Mouse (Mus musculus) WW6 (cell line): ENCODE measurements around the gene Sumf1.

ENCODE experiments used
- DNase-seq: peaks from one replicate; pipeline ENCODE4 v3.0.0-alpha.2; 2013; ENCODE audit warnings: low read depth, low spot score

Sumf1 gene

DNA sequence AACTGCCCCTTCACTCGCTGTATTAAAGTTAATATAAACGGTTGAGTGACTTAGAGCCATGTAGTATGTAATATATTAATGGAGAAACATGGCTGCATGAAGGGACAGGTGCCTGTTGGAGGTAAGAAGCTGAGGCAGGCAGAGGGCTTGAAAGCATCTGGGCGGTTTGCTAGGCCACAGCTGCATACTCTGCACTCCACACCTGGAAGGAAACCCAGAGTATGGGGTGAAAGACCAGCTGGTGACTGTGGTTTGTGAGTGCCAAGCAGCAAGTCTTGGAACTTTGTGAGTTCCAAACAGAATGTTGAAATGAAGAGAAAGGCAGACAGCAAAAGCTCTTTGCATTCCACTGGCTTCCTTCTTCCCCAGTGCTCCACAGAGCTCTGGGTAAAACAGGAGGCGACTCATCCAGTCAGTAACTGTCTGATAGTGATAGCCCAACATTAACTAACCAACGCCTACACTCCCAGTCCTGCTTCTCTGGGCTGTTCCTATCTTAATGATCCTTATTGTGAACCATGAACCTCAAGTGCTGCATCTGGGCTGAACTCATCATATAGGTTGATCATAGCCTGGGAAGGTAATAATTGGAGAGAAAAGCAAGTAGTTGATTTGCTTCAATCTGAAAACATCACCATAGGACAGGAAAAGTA lies 21.7 kb upstream of the Sumf1 start:
- DNase-seq, result no peak

DNA sequence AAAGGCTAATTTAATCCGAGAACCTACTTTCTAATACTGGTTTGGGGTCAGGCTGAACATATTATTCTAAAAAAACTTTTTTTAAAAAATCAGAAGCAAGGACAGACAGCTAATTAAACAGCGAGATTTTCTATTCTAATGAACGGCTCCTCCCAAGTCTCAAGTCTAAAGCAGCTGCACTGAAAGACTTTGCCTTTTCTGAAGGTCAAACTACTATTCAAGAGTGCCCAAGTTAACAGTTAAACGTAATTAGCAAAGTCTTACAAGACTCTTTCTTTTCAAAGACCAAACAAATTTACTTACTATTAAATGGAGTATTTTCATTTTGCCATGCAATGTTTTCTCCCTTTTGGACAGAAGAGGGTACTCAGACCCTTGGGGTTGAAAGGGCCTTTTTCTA lies 20.8 kb upstream of the Sumf1 start:
- no peak for DNase-seq

DNA sequence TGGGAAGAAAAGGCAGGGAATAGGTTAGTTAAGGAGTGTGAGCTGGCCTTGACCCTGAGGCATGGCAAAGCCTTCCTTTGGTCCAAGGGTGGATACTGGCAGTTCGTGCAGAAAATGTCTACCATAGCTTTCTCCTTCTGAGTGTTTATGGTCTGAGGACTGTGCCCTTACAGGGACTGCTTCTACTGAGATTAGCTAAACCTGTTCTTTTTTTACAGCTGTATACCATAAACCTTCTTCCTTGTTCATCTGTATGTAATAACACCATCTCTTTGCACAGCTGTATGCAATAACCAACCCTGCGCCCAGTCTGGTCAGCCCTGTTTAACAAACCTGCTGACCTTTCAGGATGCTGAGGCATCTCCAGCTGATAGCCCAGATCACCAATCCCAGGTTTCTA lies 18.9 kb upstream of the Sumf1 start:
- DNase-seq, result no peak

DNA sequence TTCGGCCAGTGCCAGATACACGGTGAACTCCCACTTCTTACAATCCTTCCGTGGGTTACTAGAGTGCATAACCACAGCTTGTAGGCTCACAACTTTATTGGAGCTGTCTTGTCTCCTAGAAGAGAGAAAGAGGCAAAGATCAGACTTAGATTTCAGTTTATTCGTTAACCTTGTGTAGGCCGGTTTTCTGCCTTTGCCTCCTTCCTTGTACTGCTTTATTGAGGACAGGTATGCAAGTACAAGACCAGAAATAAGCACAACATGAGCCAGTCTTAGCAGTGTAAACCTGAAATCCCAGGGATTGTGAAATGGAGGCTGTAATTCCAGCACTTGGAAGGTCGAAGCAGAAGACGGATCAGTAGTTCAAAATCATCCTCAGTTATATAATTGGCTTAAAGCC lies 12.9 kb upstream of the Sumf1 start:
- no peak for DNase-seq

DNA sequence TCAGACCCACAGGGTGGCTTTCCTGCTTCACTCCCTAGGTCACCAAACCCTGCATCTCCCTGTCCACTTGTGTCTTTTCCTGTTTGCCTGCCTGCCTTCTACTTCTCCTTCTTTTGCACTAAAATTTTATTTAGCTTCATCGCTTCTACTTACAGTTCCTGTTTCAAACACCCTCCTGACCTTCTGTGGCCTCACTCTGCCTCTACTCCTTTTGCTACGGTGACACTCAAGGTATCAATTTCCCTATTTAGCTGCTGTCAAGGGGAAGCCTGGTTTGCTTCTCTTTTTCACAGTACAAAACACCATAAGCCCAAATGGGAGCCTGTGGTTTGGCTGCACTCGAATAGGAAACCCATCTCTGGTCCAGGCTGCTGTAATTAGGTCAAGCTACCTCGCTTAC lies 11.7 kb upstream of the Sumf1 start:
- no peak for DNase-seq

DNA sequence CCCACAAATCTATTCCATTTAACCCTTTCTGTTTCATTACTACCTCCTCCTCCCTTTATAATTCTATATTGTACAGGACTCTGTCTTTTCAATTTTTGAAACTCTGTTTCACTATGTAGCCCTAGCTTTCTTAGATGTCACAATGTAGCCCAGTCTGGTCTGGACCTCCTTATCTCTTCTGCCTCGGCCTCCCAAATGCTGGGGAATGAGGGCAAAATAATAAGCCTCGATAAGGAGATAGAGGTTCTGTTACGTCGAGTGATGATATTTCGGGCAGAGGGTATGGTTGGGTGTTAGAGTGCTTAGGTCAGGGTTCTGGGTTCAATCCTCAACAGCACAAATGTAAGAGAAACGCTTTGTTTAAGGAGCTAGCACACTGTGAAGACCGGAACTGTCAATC lies 11.3 kb upstream of the Sumf1 start:
- no peak for DNase-seq

DNA sequence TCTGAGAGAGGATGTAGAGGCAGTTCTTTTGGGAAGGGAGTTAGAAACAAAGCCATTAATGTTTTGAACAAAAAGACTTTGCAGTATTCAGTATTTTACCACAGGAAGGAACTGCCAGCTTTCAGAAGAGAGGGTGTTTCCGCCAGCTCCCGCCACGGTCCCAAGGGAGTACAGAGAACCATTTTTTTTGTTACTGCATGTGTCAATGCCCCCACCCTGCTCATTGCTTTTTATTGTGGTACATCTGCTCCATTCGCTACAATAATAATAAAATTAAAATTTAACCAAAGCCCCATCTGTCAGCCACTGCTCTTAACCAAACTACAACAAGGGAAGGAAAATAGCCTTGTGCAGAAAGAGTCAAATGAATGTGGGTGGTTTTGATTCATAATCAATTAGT lies 7.2 kb upstream of the Sumf1 start:
- DNase-seq, result no peak

DNA sequence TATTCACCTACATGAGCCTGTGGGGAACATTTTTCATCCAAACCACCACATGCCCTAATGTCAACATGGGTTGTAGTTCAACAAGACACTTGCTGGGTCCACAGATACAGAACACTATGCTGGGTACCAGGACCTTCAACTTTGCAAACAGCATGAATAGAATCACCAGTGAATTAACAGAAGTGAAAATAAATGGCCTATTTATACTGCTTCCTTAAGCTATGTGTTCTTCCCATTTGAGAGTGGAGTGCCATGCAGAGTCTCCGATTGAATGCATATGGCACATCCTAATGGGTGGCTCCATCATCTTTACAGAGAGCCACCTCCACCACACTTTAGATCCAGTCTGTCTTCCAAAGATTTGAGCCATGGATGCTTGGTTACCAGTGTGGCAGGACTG lies 5.3 kb upstream of the Sumf1 start:
- no peak for DNase-seq

DNA sequence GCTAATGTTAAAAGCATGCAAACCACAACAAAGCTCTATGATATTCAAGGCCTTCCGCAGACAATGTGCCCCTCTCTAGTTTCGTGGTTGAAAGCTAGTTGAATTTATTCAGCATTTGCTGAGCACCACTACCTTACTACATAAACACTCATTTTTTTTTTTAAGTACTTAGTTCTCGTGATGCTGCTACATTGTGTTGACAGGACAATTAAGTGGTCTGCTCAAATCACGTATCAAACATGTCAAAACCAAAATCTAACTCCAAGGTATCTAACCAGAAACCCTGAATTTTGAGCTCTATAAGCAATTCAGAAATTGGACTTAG lies 265 bp upstream of the Sumf1 start:
- DNase-seq, result no peak

DNA sequence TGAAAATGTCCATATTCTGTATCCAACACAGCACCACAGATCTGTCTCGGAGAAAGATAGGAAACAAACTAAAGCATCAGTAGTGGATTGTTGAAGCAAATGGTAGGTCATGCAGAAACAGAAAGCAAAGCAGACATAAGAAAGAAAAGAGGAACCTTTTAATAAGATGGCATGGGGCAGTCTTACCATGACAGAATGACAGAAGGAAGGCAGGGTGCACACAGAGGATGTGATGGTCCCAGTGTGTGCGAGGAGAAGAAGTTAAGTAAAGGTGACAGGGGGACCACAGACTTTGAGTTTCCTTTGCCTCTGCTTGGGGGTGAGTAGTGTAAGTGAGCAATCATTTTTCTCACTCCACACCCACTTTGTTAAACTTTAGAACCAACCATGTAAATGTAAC lies 6.3 kb downstream of the Sumf1 start:
- DNase-seq, result no peak

DNA sequence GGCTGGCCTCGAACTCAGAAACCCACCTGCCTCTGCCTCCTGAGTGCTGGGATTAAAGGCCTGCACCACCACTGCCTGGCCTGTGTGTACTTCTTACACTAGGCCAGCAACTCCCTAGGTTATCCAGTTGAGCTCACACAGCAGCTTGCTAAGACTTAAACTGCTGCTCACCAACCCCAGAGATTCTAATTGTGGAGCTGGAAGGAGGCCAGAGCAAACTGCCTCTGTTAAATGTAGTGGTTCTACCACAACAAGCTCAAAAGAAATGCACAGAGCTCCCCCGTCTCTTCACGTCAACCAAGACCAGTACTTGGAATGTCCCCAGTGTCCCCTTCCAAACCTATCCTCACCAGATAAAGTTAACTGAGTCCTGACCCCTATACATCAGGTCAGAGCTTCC lies 11.2 kb downstream of the Sumf1 start:
- no peak for DNase-seq

DNA sequence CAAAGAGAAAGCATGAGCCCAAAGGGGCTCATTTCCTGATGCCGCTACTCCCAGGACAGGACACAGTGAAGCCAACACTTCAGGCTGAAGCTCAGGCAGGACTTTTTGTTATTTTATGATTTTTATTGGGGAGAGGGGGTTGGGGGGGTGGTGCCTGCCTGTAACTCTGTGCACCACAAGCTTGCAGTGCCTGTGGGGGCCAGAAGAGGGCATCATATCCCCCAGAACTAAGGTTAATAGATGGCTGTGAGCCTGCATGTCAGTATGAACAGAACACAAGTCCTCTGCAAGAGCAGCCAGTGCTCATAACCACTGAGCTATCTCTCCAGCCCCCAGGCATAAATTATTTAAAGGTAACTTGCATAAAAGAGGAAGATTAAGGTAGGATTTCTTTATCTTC lies 13.2 kb downstream of the Sumf1 start:
- DNase-seq, result no peak

DNA sequence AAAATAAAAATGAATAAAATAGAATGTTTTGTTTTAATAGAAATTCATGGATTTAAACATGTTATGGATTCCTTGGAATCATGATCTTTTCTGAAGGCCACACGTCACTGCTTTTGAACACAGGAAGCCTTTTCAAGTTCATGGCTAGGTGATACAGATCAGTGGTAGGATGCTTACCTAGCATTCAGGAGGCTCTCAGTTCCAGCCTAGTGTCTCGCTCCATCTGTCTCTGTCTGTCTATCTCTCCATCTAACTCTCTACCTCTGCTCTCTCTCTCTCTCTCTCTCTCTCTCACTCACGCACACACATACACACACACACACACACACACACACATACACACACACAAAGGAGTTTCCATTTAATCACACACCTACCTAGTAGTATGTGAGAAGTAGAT lies 15.9 kb downstream of the Sumf1 start:
- no peak for DNase-seq

DNA sequence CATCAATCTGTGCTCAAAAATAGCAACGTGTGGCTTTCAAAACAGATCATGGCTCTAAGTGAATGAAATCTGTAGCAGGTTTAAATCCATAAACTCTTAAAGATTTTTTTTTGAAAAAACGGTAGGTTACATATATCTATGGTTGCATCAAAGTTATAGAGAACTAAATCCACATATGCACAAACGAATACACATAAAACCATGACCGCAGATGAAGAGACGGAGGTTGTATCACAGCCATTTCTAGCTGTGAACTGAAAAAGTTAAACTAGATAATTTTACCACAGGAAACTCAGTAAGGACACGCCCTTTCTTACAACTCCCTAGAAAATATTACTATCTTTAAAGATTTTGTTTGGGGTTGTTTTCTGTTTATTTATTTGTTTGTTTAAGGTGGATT lies 16.7 kb downstream of the Sumf1 start:
- no peak for DNase-seq

DNA sequence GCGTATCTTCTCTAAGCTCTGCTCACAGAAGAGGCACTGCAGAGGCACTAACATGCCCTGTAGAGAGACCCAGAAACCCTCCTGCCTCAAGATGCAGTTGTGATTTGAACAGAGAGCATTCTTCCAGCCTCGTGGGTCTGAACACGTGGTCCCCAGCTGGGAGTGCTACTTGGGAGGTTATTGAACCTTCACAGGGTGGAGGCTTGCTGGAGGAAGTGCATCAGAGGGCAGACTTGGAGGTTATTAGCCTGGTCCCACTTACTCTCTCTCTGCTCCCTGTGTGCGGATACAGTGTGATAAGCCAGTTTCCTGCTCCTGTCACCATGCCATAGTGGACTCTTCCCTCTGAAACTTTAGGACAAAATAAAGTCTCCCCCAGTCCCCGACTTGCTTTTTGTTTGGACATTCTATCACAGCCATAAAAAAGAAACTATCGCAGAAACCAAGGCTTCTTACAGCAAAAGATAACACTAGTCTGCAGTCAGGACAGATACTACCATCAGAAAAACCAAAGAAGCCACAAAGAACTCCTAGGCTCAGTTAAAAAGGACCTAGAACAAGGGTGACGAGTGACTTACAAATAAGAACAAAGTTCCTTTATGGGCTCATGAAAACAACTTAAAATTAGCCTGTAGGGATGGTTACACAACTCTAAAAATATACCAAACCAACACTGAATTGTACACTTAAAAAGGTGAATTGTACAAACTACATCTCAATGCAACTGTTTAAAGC lies 17.3 kb downstream of the Sumf1 start:
- no peak for DNase-seq

DNA sequence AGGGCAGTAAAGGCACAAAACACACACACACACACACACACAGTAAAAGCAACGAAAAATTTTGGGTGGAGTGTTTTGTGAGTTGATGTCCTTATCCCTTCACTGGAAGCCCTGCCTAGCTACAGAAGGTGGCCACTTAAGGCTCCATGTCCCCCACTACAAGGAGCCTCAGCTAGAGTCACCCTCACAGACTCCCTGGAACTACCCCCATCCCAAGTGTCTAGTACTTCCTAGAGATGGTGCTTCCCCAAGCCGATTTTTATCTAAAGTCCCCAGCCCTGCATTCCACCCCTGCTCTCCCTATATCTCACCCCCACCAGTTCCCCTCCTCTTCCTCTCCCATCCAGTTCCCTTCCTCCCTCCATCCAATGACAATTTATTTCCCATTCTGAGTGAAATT lies 19.8 kb downstream of the Sumf1 start:
- DNase-seq, result no peak

DNA sequence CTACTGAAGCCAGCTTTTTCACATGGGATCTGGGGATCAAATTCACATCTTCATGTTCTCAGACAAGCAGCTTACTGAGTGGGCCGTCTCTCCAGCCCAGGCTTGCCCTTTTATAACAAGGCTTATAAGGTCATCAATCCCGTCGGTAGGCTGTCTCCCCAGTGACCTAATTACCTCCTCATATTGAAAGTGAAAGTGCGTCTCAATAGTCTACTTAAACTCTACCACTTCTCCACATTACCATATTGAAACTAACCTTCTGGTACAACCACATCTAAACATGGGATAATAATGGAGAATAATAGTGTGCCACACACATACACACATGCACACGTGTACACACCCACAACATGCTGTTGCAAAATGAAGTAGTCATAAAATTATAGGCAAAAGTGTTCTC lies 20.4 kb downstream of the Sumf1 start:
- DNase-seq, result no peak

DNA sequence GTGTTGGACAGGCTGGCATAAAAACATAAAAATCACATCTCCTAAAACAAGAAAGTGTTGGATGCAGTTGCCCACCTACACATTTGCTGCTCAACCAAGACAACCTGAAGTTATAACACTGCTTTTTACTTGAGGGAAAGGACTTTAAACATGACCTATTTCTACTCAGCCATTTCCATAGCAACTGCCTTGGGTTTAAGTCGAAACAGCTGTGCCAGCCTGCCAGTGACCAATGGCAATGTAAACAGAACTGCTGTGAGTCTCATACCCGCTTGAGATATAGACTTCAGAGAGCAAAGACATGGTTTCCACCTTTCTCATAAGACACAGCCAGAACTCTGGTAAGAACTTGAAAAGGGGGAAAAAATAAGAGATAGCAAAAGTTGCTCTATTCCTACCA lies 24.8 kb downstream of the Sumf1 start:
- no peak for DNase-seq

DNA sequence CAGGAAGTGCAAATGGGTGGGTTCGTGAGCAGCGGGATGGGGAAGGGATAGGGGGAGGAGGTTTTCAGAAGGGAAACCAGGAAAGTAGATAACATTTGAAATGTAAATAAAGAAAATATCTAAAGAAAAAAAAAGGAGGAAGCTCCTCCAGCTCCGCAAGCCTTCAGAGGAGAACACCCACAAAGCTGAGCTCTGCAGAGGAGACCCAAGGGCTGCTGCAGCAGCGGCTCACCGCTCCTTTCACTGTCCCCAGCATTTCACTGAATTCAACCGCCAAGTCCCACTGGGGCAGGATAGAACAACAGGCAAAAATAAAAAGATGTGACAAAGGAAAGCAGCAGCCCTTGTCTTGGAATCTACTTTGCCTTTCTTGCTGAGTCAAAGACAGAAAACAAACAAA lies 28.5 kb downstream of the Sumf1 start:
- no peak for DNase-seq

DNA sequence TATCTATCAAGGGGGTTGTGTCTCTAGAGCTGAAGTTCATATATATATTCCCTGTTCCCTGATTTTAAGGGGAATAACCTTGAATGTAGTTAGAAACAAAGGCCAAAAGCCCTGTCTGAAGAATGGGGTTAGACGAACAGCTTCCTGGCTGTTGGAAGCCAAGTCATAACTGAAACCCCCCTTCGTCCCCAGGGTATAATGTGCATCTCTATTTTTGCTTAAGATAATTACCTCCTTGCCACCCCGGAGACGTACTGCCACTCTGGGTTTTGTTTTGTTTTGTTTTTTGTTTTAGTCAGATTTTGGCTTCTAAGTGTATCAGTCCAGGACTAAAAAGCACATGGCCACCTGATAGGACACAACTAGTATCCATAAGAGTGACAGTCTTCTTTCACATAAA lies 31.1 kb downstream of the Sumf1 start:
- DNase-seq, result no peak

DNA sequence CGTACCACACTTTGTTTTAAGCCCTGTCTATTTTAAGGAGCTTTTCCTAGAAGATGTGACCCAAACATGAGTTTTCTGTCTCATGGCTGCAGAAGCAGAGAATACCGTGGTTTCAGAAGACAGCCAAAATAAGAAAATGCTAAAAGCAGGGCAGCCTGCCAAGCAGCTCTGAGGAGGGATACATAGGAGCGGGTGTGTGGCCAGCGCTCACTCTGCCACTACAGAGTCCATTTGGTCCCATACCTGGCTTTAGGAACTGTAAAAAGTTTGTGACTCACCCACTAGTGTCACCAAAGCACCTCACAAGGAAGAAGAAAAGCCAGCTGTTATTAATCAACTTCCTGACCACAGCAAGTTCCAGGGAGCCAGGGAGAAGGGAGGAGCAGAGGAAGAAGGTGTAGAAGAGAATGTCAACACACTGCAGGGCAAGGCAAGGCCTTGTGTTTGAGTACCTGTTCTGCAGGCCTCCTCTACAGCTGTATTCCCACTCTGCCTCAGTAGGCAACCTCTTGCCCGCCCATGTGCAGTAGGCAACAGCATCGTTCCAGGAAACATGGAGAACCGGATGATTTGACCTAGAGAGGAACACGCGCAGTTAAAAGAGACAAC lies 32.6 kb downstream of the Sumf1 start:
- no peak for DNase-seq

DNA sequence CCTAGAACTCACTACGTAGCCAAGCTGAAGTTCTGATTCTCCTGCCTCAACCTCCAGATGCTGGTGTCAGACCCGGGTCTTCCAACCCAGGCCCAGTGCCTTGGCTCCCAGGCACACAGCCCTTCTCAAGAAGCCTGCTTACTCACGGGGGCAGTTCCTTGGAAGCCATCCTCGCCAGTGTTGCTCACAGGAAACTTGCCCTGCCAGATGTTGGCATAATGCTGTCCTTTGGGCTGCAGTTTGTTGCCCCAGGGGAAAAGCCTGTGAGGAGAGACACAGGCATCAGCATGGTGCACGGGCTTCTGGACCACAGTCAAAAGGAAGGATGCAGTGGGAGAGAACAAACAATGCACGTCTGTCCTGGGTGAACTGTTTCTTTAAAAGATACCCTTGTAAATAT lies 33.3 kb downstream of the Sumf1 start:
- no peak for DNase-seq

DNA sequence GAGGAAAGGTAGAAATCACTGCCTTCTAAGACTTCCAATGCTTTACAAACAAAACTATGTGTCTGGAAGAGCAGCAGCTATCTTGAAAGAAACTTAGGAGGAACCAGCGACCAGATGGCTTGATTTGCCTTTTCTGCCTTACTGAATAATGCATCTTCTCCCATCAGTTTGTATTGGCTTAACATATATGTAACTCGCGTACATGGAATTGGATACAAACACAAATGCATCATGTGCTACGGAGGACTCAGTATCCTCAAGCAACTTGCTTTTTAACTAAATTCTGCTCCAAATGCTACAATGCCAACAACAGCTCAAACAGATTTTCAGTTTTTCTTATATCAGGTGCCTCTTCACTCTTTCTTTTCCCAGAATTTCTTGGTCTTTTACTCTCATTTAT lies 36.1 kb downstream of the Sumf1 start:
- DNase-seq, result no peak

DNA sequence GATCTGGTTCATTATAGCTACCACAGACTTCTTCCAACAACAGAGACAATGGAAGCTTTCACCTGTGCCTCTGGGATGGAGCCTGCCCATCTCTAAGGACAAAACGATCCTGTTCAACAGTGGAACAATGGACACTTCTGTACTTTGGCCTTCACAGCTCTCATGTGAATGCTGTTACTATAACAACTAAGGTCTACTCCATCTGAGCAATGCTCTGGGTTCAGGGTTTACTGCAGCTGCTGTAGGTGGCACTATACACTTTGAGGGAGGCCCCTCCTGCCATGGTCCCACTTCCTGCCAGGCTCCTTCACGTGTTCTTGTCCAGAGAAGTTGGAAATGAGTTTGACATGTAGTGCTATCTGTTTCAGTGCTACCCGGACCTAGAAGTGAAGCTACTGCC lies 36.9 kb downstream of the Sumf1 start:
- no peak for DNase-seq
